Mouse (Mus musculus) 3T3-L1 (cell line): ENCODE measurements around the gene Bace1.

Experiments used
- DNase-seq: peaks from one replicate; pipeline ENCODE4 v3.0.0-alpha.2; 2015; ENCODE audit warnings: low read depth, low spot score

Gene Bace1

GRCm38 (mm10) chr9:45833461-45833860 is 4.9 kb upstream of the Bace1 start:
- DNase-seq = no peak

DNA sequence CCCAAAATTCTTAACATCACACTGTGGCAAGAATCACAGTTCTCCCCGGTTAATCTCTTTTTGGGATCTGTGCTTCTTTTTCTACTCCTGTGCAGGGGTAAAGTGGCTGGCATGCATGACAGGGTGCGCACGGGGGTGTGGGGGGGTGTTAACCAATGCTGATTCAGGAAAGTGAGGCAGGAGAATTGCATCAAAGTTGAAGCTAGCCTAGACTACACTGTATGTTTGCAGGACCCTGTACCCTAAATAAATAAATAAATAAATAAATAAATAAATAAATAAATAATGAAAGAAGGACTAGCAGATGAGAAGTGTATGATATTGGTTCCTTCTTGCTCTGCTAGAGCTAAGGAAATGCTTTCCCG is 329 bp upstream of the Bace1 start:
- no peak for DNase-seq

GRCm38 (mm10) chr9:45839139-45839981 is 980 bp downstream of the Bace1 start:
- DNase-seq = peak; percentile 51

DNA sequence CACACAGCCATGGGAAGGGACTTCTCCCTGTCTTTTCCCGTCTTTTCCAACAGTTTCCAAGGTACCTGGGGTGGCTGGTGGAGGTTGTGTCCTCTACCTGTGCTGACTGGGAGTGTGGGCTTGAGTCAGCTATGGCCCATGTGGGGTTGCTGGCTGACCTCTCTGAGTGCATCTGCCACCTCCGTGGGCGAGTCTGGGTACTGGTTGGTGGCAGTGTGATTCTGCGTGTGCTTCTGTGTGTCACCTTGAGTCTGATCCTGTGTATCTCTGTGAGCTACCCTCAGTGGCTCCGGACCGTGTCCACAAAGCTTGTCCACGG is 1.6 kb downstream of the Bace1 start:
- DNase-seq = no peak

DNA sequence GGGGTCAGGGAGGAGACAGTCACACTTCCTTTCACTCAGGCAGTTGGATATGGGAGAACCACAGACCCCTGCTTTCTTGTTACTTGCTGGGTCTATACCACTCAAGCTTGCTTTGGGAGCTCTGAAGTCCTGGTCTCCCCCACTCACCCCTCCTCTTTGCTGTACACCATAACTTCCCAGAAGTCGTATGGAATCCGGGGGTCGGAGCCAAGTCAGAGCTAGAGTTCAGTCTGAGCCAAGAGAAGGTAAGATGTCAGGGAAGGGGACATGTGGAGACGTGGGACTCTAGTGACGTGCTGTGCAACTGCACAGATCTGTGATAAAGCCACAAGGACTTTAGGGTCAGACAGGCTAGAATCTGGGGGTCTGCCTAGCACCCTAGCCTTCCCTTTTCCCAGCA is 2.0 kb downstream of the Bace1 start:
- no peak for DNase-seq

- DNase-seq = no peak
Measured at GRCm38 (mm10) chr9:45841458-45841857, 3.1 kb downstream of the Bace1 start.

- peak; percentile 45 for DNase-seq
Measured at GRCm38 (mm10) chr9:45843007-45843406, 4.6 kb downstream of the Bace1 start.

DNA sequence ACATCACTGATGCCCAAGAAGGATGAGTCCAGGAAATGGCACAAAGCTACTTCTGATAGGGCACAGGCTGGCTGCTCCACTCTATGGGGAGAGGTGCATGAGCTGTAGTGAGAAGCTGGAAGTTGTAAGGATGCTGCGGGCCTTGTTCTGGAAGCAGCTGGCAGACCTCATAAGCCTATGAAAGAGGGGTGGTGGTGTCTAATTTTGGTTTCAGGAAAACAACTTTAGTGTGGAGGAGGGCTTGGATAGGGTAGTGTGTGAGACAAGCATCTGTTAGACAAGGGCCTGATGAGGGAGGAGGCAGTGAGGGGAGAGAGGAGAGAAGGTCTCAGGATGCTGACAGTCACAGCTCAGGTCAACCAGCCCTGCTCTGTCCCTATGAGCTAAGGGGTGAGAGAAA is 5.4 kb downstream of the Bace1 start:
- DNase-seq = no peak

DNA sequence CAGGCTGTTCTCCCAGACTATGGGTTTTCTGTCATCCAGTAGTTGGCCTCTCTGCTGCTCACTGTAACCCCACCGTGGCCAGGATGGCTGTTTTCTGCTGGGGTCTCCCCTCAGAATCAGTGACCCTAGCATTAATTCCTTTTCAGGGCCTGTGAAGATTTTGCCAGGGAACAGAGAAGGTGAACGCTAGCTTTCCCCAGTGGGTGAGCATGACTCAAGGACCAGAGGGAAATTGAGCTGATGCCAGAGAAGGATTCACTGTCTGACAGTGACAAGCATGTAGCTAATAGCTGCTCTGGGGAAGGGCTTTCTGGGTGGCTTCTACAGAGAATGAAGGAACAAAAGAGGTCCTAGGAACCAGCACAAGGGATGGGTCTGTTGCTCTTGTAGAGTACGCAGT is 7.2 kb downstream of the Bace1 start:
- DNase-seq = peak; percentile 89

- DNase-seq = peak; percentile 60
Measured at GRCm38 (mm10) chr9:45846176-45846575, 7.8 kb downstream of the Bace1 start.

GRCm38 (mm10) chr9:45846891-45847460 is 8.6 kb downstream of the Bace1 start:
- DNase-seq = peak; percentile 91

DNA sequence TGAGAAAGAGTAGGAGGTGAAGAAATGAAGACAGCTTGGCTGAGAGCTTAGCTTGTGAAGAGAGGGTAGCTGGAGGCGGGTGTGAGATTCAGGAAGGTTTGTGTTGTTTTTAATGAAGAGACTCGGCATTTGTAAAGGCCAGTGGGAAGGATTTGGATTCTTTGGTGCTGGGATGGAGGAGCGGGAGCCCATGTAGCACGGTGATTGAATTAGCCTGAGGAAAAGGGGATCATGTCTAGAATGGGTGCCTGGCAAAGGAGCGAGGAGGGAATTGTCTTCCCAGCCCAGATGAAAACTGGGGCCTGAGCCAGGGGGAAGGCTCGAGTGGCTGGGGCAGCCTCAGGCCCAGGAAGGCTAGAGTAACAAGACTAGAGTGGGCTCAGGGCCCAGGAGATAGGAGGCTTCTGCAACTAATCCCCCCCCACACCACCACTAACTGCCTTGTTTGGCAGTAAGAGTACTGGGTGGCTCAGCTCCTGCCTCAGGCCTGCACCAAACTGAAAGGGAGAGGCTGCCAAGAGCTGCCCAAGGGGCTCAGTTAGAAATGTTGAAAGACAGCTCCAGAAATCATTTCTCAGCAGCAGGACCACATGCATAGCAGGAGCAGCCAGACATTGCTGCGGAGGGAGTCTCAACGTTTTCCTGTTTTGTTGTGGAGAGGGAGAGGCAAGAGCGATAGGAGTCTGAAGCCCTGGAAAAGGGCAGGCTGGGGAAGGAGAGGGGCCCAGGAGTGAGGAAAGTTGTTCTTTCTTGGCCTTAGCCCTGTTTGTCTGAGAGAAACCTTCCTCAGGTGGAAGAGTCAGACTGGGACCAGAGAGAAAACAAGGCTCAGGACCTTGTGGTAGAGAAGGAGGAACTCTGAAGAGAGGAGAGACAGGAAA is 11.4 kb downstream of the Bace1 start:
- peak; percentile 60 for DNase-seq

GRCm38 (mm10) chr9:45850528-45851155 is 12.3 kb downstream of the Bace1 start:
- no peak for DNase-seq

DNA sequence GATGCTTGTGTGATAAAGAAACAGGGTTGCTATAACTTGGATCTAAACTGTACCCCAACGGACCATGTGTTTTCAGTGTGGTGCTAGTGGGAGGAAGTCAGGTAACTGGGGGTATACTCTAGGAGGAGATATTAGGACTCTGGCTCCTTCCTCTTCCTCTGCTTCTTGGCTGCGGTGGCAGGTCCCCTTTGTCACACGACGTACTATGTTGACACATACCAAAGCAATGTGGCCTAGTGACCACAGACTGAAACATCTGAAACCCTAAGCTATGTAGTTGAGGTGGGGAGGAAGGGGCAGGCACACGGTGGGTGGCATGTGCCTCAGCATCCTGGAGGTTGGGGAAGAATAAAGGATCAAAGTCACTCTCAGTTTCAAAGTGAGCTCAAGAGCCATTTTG is 12.9 kb downstream of the Bace1 start:
- DNase-seq = no peak

- DNase-seq = no peak
Measured at GRCm38 (mm10) chr9:45851776-45852175, 13.4 kb downstream of the Bace1 start.

DNA sequence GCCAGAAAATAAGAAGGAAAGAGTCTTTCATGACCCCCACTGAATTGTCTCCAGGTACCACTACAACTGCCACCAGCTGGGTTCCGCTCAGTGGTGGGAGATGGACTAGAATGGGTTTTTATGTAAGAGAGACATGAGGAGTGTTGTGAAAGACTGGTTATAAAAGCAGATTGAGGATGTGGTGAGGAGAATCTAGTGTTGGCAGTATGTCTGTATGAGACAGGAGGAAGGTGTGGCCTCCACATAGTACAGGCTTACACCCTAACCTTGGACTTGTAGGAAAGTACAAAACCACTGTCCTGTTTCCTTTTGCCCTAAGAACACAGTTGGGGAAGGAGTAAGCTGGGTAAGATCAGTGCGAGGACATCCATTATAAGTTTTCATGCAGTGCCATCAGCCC is 15.3 kb downstream of the Bace1 start:
- DNase-seq = no peak

- no peak for DNase-seq
Measured at GRCm38 (mm10) chr9:45854136-45854535, 15.8 kb downstream of the Bace1 start.

DNA sequence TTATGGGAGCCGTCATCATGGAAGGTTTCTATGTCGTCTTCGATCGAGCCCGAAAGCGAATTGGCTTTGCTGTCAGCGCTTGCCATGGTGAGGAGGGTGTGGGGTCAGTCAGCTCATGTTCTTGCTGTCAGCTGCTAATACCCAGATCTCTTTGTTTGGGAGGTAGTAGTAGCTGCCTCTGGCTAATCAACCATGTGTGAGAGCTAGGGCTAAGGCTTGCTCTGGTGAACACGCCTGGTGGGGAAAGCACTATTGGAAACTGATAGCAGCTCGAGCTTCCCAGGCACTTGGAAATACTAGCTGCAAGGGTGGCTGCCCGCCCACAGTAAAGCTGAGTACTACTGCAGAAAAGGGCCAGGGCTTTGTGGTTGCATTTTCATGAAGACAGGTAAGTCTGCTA is 21.0 kb downstream of the Bace1 start:
- no peak for DNase-seq

GRCm38 (mm10) chr9:45861813-45862212 is 23.4 kb downstream of the Bace1 start:
- no peak for DNase-seq

DNA sequence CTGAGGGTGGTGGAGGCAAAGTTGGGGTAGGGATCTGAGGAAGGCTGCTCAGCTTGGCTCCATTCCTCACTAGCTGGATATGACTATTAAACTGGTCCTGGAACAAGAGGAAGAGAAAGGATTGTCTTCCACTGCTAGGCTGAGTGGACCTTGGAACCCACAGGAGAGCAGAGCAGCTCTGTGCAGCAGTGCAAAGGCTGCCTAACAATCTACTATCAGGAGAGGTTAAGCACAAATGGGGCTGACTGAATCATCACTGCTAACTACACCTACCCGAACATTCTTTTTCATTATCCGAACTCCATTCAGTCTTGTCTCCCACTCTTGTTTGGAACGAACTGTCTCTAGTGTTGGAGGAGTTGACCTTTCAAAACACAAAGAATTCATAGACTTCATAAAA is 30.8 kb downstream of the Bace1 start:
- no peak for DNase-seq

- DNase-seq = no peak
Measured at GRCm38 (mm10) chr9:45870265-45870664, 31.9 kb downstream of the Bace1 start.

DNA sequence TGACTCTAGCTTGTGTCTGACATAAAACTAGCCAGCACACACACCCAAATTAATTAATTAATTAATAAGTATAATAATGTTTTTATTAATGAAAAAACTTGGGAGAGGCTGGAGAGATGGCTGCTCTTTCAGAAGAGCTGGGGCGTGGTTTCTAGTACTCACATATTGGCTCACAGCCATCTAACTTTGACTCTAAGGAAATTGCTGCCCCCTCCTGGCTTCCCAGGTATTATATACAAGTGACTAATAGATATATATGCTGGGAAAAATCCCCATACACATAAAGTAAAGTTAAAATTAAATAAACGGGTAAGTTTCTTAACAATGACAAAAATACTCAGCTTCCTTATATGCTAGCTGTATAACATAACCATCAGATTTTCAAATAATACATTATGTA is 39.5 kb downstream of the Bace1 start:
- peak; percentile 85 for DNase-seq
